Mouse (Mus musculus) activated CD4-positive, CD25-positive, alpha-beta regulatory T cell, adult 4 months (primary cell): ENCODE data around the gene Mast3. TPM values are rescaled to one million over a fixed set of nuclear protein-coding genes. Genes with fewer than 3 reads are reported as not detected.

Source experiments
- ATAC-seq: one replicate; pipeline ENCODE4 v1.8.0; 2017
- polyA plus RNA-seq, 2 experiments: library from polyadenylated mRNA; unstranded; fragments of 100-300 nt; shearing (Covaris generic); gene quantifications; one replicate each; pipeline ENCODE4 v1.2.1; 2017

Mast3 gene
- polyA plus RNA-seq, 2 experiments from 2014 or later = 19.0 to 19.4 TPM

DNA sequence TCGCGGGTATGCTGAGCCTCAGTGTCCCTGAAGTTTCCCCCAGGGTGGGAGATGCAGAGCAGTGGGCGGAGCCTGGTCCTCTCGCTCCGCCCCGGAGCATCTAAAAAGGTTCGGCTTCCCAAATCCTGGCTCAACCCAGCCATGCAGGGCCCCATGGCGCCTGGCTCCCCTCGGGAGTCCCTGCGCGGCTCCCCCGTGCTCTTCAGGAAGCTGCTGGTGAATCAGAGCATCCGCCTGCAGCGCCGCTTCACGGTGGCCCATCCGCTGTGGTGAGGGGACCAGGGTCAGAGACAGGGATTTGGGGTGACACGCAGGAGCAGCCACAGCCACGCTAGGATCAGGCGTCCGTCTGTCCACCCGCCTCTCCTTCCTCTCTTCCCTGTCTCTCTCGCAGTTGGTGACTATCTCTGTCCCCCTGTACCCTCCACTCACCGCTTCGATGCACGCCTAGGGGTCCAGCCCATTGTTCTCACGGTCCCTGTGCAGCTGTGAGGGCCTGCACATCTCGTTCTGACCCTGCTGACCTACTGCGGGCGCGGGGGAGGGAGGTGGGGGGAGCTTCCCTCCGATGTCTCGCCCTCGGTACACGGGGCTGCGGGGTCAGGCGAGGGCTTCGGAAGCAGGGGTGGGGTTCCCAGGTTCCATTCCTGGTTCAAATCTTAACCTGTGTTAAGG is 61.7 kb downstream of the Mast3 start:
- ATAC-seq = no peak

DNA sequence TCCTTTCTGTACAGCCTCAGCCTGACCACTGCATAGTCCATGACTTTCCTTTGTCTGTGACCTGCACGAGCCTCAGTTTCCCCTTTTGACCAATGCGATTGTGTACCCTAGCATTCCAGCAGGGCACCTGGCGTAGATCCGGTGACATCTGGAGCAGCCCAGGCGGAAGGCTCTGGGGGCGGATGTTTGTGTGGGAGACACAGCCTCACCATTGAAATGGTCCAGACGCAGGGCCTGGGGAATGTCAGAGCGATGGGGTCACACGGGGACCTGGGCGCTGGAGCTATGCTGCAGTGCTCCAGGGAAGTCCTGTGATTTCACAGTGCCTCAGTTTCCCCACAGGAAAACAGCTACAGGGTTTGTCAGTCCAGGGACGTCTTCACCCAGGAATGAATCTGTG is 62.7 kb downstream of the Mast3 start:
- no peak for ATAC-seq

DNA sequence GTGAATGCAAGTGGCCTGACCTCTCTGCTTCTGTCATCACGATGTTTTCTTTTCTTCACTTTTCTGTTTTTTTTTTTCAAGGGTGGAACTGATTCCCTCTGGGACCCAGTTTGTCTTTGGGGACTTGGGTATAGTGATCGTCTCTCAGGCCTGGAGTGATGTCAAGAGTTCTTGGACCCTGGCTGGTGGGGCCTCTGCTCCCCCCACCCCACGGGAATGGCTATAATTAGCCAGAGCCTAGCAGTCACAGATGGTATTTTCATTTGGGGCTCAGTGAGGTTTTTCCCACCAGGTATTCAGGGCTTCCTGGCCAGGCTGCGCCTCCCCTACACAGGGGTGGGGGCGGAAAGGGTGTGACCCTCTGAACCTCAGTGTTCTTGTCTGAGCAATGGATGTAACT is 63.2 kb downstream of the Mast3 start:
- ATAC-seq = no peak

DNA sequence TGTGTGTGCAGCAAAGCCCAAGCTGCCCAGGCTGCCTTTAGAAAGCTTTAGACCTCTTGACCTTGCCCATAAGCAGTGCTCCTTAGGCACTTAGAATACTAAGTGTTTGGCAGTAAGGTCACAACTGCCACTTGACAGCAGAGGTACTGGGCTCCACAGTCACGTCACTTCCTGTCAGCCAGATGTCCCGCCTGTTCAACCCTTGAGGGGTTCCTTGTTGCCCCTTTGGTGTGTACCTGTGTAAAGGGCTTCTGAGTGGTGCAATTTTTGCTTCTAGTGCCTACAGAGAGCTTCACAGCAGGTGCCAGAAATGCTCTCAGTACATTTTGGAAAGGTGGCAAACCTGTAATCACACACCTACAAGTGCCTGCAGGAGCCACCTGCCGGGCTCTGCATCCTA is 66.6 kb downstream of the Mast3 start:
- no peak for ATAC-seq

DNA sequence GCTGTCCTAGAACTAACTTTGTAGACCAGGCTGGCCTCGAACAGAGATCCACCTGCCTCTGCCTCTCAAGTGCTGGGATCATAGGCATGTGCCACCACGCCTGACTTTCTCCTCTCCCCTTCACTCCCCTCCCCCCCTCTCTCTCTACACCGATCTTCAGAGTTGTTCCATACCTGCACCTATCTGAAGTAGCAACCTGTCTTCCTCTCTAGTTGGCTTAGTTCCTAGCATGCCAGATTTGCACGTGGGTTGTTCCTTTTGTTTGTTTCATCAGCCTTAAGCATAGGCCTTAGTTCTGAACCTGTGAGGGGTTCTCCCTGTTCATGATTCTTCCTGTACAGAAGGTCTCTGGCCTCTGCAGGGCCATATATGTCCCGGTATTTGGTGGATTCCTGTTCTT is 67.1 kb downstream of the Mast3 start:
- ATAC-seq = no peak

DNA sequence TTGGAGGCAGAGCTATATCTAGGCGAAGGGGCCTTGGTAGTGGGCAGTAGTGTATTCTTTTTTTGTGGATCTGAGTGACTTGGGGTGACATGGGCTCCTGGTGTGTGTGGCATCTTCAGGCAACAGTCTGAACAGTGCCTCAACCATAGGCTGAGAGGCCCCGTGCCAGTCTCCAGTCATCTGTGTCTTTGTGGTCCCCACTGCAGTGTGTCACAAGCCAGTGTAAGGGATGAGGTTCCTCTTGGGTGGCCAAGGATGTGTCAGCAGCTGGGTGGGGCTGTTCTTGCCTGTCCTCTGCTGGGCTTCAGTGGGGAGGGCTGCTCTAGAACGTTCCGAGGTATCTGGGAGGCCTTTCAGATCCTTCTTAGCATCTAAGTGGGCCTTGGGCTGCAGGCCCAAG is 73.9 kb downstream of the Mast3 start:
- ATAC-seq = no peak

DNA sequence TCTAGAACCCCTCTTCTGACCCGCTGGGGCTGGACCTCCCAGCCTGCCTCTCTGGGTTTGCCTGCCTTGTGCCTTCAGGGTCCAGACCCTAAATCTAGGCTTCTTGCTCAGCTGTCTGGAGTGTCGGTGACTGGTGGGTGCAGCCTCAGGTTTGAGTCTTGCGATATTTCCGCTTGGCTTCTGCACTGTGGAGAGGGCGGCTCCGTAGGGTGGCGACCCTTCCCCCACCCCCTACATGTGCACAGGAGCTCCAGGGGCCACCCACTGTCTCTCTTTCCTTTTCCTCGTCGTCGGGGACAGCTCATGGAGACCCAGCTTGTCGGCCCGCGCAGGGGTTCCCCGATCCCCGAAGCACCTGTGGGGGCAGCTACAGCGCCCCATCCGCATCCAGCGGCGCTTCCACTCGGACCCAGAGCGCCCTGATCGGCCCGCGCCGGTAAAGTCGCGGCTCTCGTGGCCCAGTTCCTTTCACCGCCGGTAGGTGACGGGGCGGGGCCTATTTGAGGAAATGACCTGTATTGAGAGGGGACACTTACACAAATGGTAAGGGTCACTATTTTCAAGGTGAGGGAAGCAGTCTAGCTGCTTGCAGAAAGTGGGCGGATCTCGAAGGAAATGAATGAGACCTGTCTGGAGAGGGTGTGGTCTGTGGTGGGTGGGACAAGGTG is 74.9 kb downstream of the Mast3 start:
- ATAC-seq = peak; percentile 69

Other genes starting within 250 kb of the Mast3 start
- 10 to 100 TPM; 19.3 to 44.6 TPM for gene Isyna1, start 210.7 kb downstream of the Mast3 start, polyA plus RNA-seq
- gene Ssbp4, start 196.2 kb downstream of the Mast3 start, polyA plus RNA-seq = 10 to 100 TPM; 15.8 to 17.7 TPM
- gene Lrrc25, start 188.9 kb downstream of the Mast3 start, polyA plus RNA-seq = 1 to 10 TPM in 1 of 2 experiments, under 1 TPM in 1; 0.54 to 1.0 TPM
- gene Gdf15, start 172.6 kb downstream of the Mast3 start, polyA plus RNA-seq = not detected
- 1 to 10 TPM; 7.1 to 7.4 TPM for gene Pgpep1, start 144.7 kb downstream of the Mast3 start, polyA plus RNA-seq
- gene Lsm4, start 131.8 kb downstream of the Mast3 start, polyA plus RNA-seq = 100 to 1,000 TPM; 115 to 120 TPM
- gene Jund, start 106.1 kb downstream of the Mast3 start, polyA plus RNA-seq = 10 to 100 TPM; 12.5 to 20.0 TPM
- gene Iqcn, start 101.6 kb downstream of the Mast3 start, polyA plus RNA-seq = not detected
- not detected for gene Gm3336, start 86.5 kb downstream of the Mast3 start, polyA plus RNA-seq
- gene Pde4c, start 81.3 kb downstream of the Mast3 start, polyA plus RNA-seq = under 1 TPM; 0.47 to 0.95 TPM
- gene Rab3a, start 50.4 kb downstream of the Mast3 start, polyA plus RNA-seq = 1 to 10 TPM; 3.8 to 5.4 TPM
- 10 to 100 TPM; 35.6 to 41.7 TPM for gene Mpv17l2, start 44.1 kb downstream of the Mast3 start, polyA plus RNA-seq
- 1 to 10 TPM; 3.9 to 5.1 TPM for gene Pik3r2, start 28.3 kb downstream of the Mast3 start, polyA plus RNA-seq
- gene Il12rb1, start 3.4 kb upstream of the Mast3 start, polyA plus RNA-seq = 10 to 100 TPM; 16.5 to 29.5 TPM
- gene Arrdc2, start 34.7 kb upstream of the Mast3 start, polyA plus RNA-seq = 1 to 10 TPM; 3.0 to 6.7 TPM
- not detected for gene Kcnn1, start 58.2 kb upstream of the Mast3 start, polyA plus RNA-seq
- 100 to 1,000 TPM in 1 of 2 experiments, 10 to 100 TPM in 1; 75.7 to 106 TPM for gene Ccdc124, start 68.9 kb upstream of the Mast3 start, polyA plus RNA-seq
- not detected for gene Slc5a5, start 87.7 kb upstream of the Mast3 start, polyA plus RNA-seq
- over 10,000 TPM; 10,302 to 10,714 TPM for gene Rpl18a, start 92.4 kb upstream of the Mast3 start, polyA plus RNA-seq
- 10 to 100 TPM; 13.5 to 17.4 TPM for gene Map1s, start 100.9 kb upstream of the Mast3 start, polyA plus RNA-seq